Mouse (Mus musculus) hindbrain, postnatal 0 days (tissue): Measurements from ENCODE around the gene Rbm5. TPM values are rescaled to one million over a fixed set of nuclear protein-coding genes. Genes with fewer than 3 reads are reported as not detected.

ENCODE experiments used
- ATAC-seq: fragments of 200-750 bp; cut with Nextera tagmentation; 2 replicates; pipeline ENCODE4 v1.8.0; 2017; ENCODE audit warnings: mild to moderate bottlenecking, moderate TSS enrichment, moderate library complexity
- DNase-seq: peaks from one replicate; pipeline ENCODE4 v3.0.0-alpha.2; 2015; ENCODE audit warnings: low spot score
- H3K27ac ChIP-seq: fragments of 300-500 bp; sonication (generic); 2 replicates; pipeline ENCODE4 v1.5.1; 2014; ENCODE audit warnings: mild to moderate bottlenecking
- H3K27me3 ChIP-seq: fragments of 300-500 bp; sonication (generic); 2 replicates; pipeline ENCODE4 v1.6.1; 2014; ENCODE audit warnings: low read length, mixed read lengths; ENCODE audit not compliant: insufficient read depth
- H3K36me3 ChIP-seq: fragments of 300-500 bp; sonication (generic); 2 replicates; pipeline ENCODE4 v1.6.1; 2014; ENCODE audit warnings: low read length, mixed read lengths; ENCODE audit not compliant: insufficient read depth
- H3K4me1 ChIP-seq: fragments of 300-500 bp; sonication (generic); 2 replicates; pipeline ENCODE4 v1.6.1; 2014; ENCODE audit warnings: antibody characterized with exemption, low read length, mixed read lengths; ENCODE audit not compliant: insufficient read depth
- H3K4me2 ChIP-seq: fragments of 300-500 bp; sonication (generic); 2 replicates; pipeline ENCODE4 v1.6.1; 2014; ENCODE audit warnings: low read depth, mild to moderate bottlenecking, low read length, moderate library complexity, mixed read lengths
- H3K4me3 ChIP-seq: fragments of 300-500 bp; sonication (generic); 2 replicates; pipeline ENCODE4 v1.5.1; 2014; ENCODE audit warnings: low read length
- H3K9ac ChIP-seq: fragments of 300-500 bp; sonication (generic); replicated peaks from 2 replicates; pipeline ENCODE4 v1.6.1; 2014; ENCODE audit warnings: mild to moderate bottlenecking, low read length, moderate library complexity, mixed read lengths
- H3K9me3 ChIP-seq: fragments of 300-500 bp; sonication (generic); 2 replicates; pipeline ENCODE4 v1.6.1; 2016; ENCODE audit warnings: low read length, mixed read lengths
- CTCF ChIP-seq: IDR thresholded peaks from 2 replicates; pipeline ENCODE4 v1.5.1; 2016; ENCODE audit warnings: antibody characterized with exemption, control low read depth, low read depth
- WGBS: fragments of 180-500 bp; shearing (Covaris S2); extraction: QIAGEN DNeasy Blood & Tissue Kit; methylation state at CpG from one replicate; pipeline ENCODE4 v1.1.7; 2014; 5-methylcytosine and 5-hydroxymethylcytosine counted together
- polyA plus RNA-seq: library from polyadenylated mRNA; unstranded; fragments of >200 nt; fragmentation: Nextera tagmentation; extraction: Ambion mirVana; gene quantifications from 2 replicates; pipeline ENCODE4 v1.2.1, GENCODE M21; 2015
- total RNA-seq: library from RNA; depleted of rRNA; stranded (reverse); fragments of >200 nt; gene quantifications from 2 replicates; pipeline ENCODE4 v1.2.3, GENCODE M21; 2014; rRNA removed

The Rbm5 gene
- total RNA-seq (85.5 and 149 TPM in 2 replicates), polyA plus RNA-seq (142 and 148 TPM in 2 replicates)

DNA sequence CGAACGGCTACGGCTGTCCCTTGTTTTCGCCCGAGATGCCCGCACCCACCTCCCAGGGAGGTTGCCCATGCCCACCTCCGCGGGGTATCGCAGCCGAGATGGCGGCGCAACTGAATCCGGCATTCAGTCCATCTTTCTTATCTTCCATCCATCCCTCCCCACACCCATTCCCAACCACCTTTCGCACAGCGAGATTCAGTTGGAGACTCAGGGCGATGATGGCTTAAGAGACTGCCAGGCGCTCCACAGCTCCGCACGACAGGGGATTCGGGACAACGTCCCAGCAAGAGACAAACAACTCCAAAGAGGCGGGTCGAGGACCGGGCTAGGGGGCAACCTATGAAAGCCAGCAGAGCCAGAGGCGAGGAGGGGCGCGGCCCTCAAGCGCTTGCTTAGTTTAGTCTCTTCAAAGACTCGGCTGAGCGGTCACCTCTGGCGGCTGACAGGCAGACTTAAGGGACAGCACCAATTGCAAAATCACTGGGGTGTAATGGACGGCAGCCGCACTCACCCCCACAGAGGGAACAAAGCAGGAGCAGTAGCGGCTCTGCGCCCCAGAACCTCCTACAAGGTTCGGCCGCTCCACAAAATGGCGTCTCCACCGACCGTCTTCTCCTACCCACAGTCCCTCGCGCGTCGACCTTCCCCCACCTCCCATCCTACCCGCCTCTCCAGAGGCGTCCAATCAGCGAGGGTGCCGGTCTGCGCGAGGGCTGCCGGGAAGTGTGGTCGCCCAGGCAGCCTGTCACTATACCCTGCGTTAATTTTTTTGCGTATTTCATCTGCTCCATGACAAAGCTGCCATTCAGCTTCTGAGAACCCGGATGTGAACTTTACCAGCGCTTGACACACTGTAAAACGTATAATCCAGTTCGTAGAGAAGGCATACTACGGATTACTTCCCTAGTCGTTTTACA is at the start of gene Rbm5:
Gene Rbm5, minus strand, starts transcription at position 623 of the 917 bp plus-strand sequence.
- Histone ChIP-seq H3K4me3 (peak within 1 kb of the TSS; percentile 100), H3K9ac (peak within 1 kb of the TSS; percentile 100), H3K4me2 (peak within 1 kb of the TSS; percentile 62), H3K27me3 (no peaks in the 10 kb centered on the region), H3K27ac (peak within 1 kb of the TSS; percentile 98), H3K9me3 (no peaks in the 10 kb centered on the region), H3K36me3 (peaks cover 49% of the 10 kb centered on the region), H3K4me1 (0 out of 2 replicates have a peak, but pooled peaks cover 3% of the 10 kb centered on the region)
- ATAC-seq, result peak; percentile 100
- under 1% methylated on average over 59 of the region's 60 CpGs for WGBS
- peak; percentile 97 for DNase-seq
- no peak; the same call in 1 of the 2 replicates for TF ChIP-seq CTCF

- no peak overlapping the region for H3K27ac ChIP-seq
- 0 out of 2 replicates have a peak, but pooled peaks have one; percentile 12 for TF ChIP-seq CTCF
- ATAC-seq (no peak), DNase-seq (no peak)
- H3K4me2 ChIP-seq, result no peak overlapping the region
- no peak overlapping the region for H3K4me3 ChIP-seq
- H3K9ac ChIP-seq, result no peak overlapping the region
- no peaks in the 10 kb centered on the region for H3K4me1 ChIP-seq
- no peaks in the 10 kb centered on the region for H3K27me3 ChIP-seq
- no peaks in the 10 kb centered on the region for H3K9me3 ChIP-seq
- H3K36me3 ChIP-seq, result 0 out of 2 replicates have a peak, but pooled peaks cover 8% of the 10 kb centered on the region
- 91% methylated on average over 1 of the region's 1 CpGs for WGBS
Measured at GRCm38 (mm10) chr9:107812132-107812531, 41.3 kb upstream of the Rbm5 start.

DNA sequence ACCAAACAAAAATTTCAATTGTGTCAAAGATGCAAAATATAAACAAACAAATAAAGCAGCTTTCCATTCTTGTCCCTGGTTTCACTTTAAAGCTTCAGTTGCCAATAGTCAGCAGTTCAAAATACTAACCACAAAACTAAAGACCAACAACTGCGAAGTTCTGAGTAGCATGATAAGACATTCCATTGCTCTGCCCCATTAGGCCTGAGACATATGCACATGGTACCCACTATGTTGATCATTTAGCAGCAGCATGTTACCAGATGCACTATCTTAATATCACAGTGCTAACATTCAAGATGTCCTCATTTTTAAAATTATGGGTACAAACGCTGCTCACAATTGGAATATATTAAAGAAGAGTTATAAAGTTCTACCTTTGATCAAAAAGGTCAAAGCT is 40.2 kb upstream of the Rbm5 start:
- no peak overlapping the region for H3K9ac ChIP-seq
- no peak overlapping the region for H3K27ac ChIP-seq
- no peaks in the 10 kb centered on the region for H3K27me3 ChIP-seq
- H3K36me3 ChIP-seq, result 0 out of 2 replicates have a peak, but pooled peaks cover 5% of the 10 kb centered on the region
- 95% methylated on average over 2 of the region's 2 CpGs for WGBS
- H3K9me3 ChIP-seq, result no peaks in the 10 kb centered on the region
- H3K4me1 ChIP-seq, result no peaks in the 10 kb centered on the region
- no peak for TF ChIP-seq CTCF
- no peak overlapping the region for H3K4me2 ChIP-seq
- DNase-seq (no peak), ATAC-seq (no peak)
- no peak overlapping the region for H3K4me3 ChIP-seq

DNA sequence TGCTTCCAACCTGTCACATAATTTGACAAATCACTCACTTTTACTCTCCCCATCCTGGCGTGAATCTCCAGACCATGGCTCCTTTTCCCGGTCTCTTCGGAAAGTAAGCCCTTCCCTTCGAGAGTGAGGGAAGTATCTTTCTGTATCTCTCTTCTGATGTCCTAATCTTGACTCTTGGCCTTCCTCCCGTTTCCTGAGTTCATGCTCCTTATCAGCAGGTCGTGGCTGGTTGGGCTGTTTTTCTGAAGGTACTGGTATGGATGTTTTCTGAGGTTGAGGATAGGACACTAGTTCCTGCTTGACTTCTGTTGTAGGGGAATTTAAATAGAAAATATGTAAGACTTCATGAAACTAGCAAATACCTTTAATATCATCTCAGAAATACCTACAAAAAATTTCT is 20.9 kb upstream of the Rbm5 start:
- Histone ChIP-seq H3K4me3 (no peak overlapping the region), H3K27me3 (no peaks in the 10 kb centered on the region), H3K27ac (no peak overlapping the region), H3K4me2 (no peak overlapping the region), H3K36me3 (peaks cover 40% of the 10 kb centered on the region), H3K9me3 (no peaks in the 10 kb centered on the region), H3K9ac (no peak overlapping the region), H3K4me1 (no peaks in the 10 kb centered on the region)
- WGBS, result 88% methylated on average over 6 of the region's 6 CpGs
- ATAC-seq, result no peak
- DNase-seq, result no peak
- no peak for TF ChIP-seq CTCF

- no peaks in the 10 kb centered on the region for H3K9me3 ChIP-seq
- H3K27me3 ChIP-seq, result no peaks in the 10 kb centered on the region
- no peak overlapping the region for H3K4me3 ChIP-seq
- 94% methylated on average over 11 of the region's 11 CpGs for WGBS
- DNase-seq, result no peak
- no peak for ATAC-seq
- H3K9ac ChIP-seq, result no peak overlapping the region
- H3K4me1 ChIP-seq, result no peaks in the 10 kb centered on the region
- H3K36me3 ChIP-seq, result peaks cover 36% of the 10 kb centered on the region
- H3K4me2 ChIP-seq, result no peak overlapping the region
- no peak overlapping the region for H3K27ac ChIP-seq
- no peak for TF ChIP-seq CTCF
Measured at GRCm38 (mm10) chr9:107782536-107783203, 11.9 kb upstream of the Rbm5 start.

DNA sequence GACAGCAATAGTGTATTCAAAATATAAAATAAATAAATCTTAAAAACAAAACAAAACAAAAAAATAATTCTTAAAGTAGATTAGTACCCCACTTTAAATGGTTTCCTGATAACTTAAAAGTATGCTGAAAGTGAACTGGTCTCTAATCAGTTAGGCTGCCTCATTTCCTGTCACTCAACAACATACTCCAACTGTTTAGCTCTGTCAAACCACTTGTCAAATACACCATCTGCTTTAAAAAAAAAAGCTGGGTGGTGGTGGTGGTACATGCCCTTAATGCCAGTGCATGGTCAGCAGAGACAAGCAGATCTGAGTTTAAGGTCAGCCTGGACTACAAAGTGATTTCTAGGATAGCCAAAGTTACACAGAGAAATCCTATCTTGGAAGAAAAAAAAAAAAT is 6.0 kb upstream of the Rbm5 start:
- Histone ChIP-seq H3K27ac (no peak overlapping the region), H3K4me1 (no peaks in the 10 kb centered on the region), H3K4me2 (no peak overlapping the region), H3K27me3 (no peaks in the 10 kb centered on the region), H3K9me3 (no peaks in the 10 kb centered on the region), H3K9ac (no peak overlapping the region), H3K36me3 (peaks cover 43% of the 10 kb centered on the region), H3K4me3 (no peak overlapping the region)
- no peak for TF ChIP-seq CTCF
- ATAC-seq (no peak), DNase-seq (no peak)
